Mouse (Mus musculus) brain, embryonic 14.5 days (tissue): ENCODE measurements around the gene Slc43a1. TPM values are rescaled to one million over a fixed set of nuclear protein-coding genes. Genes with fewer than 3 reads are reported as not detected.
"Not testable (repeated sequence)": the region's sequence is repeated elsewhere in the genome, so short reads cannot be mapped to it uniquely, and the experiment has no call there.

Source experiments
- DNase-seq: peaks from one replicate; pipeline ENCODE4 v3.0.0-alpha.2; 2011; ENCODE audit warnings: low read depth
- CTCF ChIP-seq: fragments of 200-500 bp; IDR thresholded peaks from 2 replicates; pipeline ENCODE4 v1.5.1; 2012; ENCODE audit warnings: inconsistent platforms, mild to moderate bottlenecking, moderate library complexity, borderline replicate concordance; ENCODE audit not compliant: insufficient read depth, insufficient read length; ENCODE audit errors: extremely low read depth
- POLR2A ChIP-seq: fragments of 200-500 bp; IDR thresholded peaks from 2 replicates; pipeline ENCODE4 v1.6.1; 2012; ENCODE audit warnings: mild to moderate bottlenecking, inconsistent platforms, borderline replicate concordance; ENCODE audit not compliant: poor library complexity, insufficient read depth, insufficient read length, severe bottlenecking; ENCODE audit errors: extremely low read depth
- polyA plus RNA-seq: library from polyadenylated mRNA; depleted of rRNA; stranded (reverse); fragments of >200 nt; gene quantifications from 2 replicates; pipeline ENCODE4 v1.2.3, GENCODE M21; 2012; rRNA removed

Slc43a1 gene
- polyA plus RNA-seq: 3.4 and 5.9 TPM in 2 replicates

GRCm38 (mm10) chr2:84838593-84838949, at the start of gene Slc43a1:
Gene Slc43a1 (plus strand): TSS chr2:84838850.
- TF ChIP-seq POLR2A (no peak), CTCF (no peak)
- DNase-seq: no peak

- no peak for DNase-seq
- TF ChIP-seq POLR2A: no peak
- no peak for TF ChIP-seq CTCF
These were observed 48.2 kb upstream of the Slc43a1 start for GRCm38 (mm10) chr2:84790418-84790817.

GRCm38 (mm10) chr2:84792516-84792915, 46.1 kb upstream of the Slc43a1 start:
- DNase-seq: no peak
- TF ChIP-seq CTCF (no peak), POLR2A (no peak)

DNA sequence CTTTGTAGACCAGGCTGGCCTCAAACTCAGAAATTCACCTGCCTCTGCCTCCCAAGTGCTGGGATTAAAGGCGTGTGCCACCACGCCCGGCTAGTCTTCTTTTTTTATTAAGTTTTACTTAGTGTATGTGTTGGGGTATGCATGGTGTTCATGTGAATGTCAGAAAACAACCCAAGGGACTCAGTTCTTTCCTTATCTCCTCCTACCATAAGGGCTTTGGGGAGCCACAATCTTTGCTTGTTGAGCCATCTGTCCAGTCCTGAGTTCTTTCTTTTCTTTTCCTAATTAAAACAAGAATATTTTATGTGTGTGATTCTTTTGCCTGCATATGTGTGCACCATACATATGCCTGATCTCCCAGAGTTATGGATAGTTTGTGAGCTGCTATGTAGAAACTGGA, 45.5 kb upstream of the Slc43a1 start:
- DNase-seq: no peak

GRCm38 (mm10) chr2:84793871-84794270, 44.8 kb upstream of the Slc43a1 start:
- TF ChIP-seq POLR2A (no peak), CTCF (no peak)

More for the DNA sequence above, 45.5 kb upstream of the Slc43a1 start:
- TF ChIP-seq POLR2A: no peak
- no peak for TF ChIP-seq CTCF

DNA sequence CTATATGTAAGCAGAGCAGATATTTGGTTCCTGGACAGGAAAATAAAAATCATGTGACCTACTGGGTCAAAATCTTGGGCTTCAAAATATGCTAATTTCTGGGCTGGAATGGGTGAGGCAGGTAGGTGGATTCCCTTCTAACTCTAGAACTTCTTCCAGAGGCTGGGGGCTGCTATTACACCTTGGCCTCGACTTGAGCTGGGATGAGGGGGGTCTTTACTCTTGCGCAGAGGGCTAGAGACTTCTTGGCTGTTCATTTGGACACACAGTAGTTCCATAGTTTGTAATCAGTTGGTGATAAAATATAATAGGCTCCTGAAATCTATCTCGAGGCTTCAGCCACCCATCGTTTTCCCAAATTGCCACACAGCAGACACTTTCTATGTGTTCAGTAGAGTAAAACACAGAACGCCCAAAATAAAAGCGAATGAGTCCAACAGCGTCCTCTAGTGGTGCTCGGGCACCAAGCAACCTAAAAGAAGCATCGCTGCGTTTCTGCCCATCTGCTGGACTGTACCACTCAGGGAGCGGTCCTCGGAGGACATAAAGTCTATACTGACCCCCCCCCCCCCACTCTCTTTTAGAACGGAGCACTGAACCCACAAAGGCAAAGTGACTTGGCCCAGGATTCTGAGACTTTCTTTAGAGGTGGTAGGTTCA, 40.7 kb upstream of the Slc43a1 start:
- no peak for TF ChIP-seq POLR2A
- TF ChIP-seq CTCF: peak; percentile 95
- peak; percentile 89 for DNase-seq

More at GRCm38 (mm10) chr2:84793871-84794270, 44.8 kb upstream of the Slc43a1 start:
- DNase-seq: no peak

DNA sequence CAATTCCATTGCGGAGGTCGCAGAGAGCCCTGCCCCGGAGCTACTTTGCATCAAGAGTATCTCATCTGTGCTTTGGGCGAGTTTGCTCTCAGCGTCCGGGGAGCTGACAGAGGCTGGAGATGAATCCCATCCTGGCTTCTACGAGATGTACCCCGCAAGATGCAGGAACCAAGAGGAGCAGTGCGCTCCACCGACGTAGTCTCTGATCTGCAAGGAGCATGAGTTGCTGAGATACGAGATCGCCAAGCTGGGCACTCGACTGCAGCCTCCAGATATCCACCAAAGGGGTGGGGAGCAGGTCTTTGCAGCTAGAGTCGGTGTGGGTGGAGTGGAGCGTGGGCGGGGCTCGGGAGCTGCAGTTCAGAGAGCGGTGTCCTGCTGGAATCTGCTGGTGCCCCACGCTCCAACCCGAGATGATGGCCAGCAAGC, 40.1 kb upstream of the Slc43a1 start, which contains the start of gene Ube2l6:
Ube2l6 (plus strand) TSS at position 336 of the 429 bp plus-strand sequence.
- peak; percentile 79 for DNase-seq
- TF ChIP-seq CTCF: no peak
- no peak for TF ChIP-seq POLR2A

DNA sequence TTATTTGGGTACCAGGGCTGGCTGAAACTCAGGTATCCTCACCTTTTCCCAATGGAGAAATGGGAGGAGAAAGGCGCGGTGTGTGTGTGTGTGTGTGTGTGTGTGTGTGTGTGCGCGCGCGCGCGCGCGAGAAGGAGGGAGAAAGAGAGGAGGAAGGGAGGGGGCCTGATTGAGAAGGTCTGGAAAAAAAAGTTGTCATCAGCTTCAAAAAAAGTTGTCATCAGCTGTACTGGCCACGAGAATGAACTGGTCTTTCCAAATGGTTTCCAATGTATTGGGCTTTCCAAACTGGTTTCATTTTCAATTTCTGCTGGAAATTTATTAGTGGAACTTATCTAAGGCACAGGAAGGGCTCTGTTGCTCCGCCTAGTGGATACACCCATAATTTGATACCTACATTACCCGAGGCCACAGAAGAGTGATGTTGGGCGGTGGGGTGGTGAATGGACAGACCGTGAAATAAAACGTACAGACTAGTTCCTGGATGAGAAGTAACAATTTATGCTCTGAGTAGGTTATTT, 39.5 kb upstream of the Slc43a1 start:
- TF ChIP-seq CTCF (peak; percentile 62; the same call in 1 of the 2 replicates), POLR2A (no peak)
- peak; percentile 88 for DNase-seq

DNA sequence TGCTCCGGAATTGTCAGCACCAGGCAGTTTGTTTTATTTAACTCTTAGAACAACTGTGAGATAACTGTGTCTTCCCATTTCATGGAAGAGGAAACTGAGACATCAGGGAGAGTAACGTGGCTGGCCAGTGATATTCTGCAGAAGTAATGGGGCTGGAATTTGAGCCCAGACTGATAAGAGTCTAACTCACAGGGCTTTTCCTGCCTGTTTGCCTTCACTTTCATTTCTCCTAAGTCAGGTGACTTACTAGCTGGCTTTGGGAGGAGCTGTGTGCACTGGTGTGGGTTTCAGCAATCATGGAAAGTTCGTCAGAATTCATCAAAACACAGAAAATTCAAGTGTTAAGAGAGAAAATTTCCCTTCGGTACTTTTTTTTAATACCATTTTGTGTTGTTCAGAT, 38.3 kb upstream of the Slc43a1 start:
- DNase-seq: no peak
- TF ChIP-seq POLR2A: no peak
- no peak for TF ChIP-seq CTCF

- not testable (repeated sequence) for DNase-seq
These were observed 37.4 kb upstream of the Slc43a1 start for GRCm38 (mm10) chr2:84801223-84801622.

DNA sequence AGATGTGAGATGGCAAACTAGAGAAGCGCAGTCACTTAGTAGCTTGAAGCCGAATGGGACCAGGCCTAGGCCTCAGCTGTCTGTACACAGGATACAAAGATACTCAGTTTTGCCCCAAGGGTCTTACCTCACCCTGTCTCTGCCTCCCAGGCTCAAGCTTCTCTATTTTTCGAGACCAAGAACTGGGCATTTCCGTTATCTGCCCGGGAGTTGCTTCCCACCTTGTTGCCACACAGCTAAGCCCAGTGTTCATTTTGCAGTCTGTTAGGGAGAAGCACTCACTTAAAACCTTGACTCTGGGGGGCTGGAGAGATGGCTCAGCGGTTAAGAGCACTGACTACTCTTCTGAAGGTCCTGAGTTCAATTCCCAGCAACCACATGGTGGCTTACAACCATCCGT, 34.7 kb upstream of the Slc43a1 start:
- TF ChIP-seq CTCF (no peak), POLR2A (no peak)
- no peak for DNase-seq

GRCm38 (mm10) chr2:84806546-84806945, 32.1 kb upstream of the Slc43a1 start:
- no peak for DNase-seq
- TF ChIP-seq CTCF (no peak), POLR2A (no peak)
